Mouse (Mus musculus): Measurements from ENCODE around the gene Mndal. TPM values are rescaled to one million over a fixed set of nuclear protein-coding genes. Genes with fewer than 3 reads are reported as not detected.
"Not testable (repeated sequence)": the region's sequence is repeated elsewhere in the genome, so short reads cannot be mapped to it uniquely, and the experiment has no call there.

The Mndal gene
- polyA plus RNA-seq, 1 experiment from 2014 or later: 3.0 TPM

GRCm38 (mm10) chr1:173911808-173912464 is 30.4 kb downstream of the Mndal start:
- DNase-seq (ENCODE audit: low spot score): no peak
- Histone ChIP-seq H3K9me3 (ENCODE audit: control insufficient read depth, low read length) (no peaks in the 10 kb centered on the region), H3K27me3 (replicated peaks; ENCODE audit: control insufficient read depth, insufficient read depth, low read length) (no peaks in the 10 kb centered on the region), H3K36me3 (ENCODE audit: control insufficient read depth, insufficient read depth, low read length) (no peaks in the 10 kb centered on the region), H3K4me1 (replicated peaks; ENCODE audit: control insufficient read depth, insufficient read depth, low read length) (no peaks in the 10 kb centered on the region), H3K4me2 (ENCODE audit: low read length) (no peak overlapping the region), H3K27ac (ENCODE audit: low read depth) (no peak overlapping the region), H3K9ac (ENCODE audit: low read length) (no peak overlapping the region), H3K4me3 (ENCODE audit: low read depth, low read length) (no peak overlapping the region)
- WGBS: 90% methylated on average over 2 of the region's 2 CpGs
- no peak for ATAC-seq (replicated peaks; ENCODE audit: low FRiP score, low TSS enrichment, low read depth)

DNA sequence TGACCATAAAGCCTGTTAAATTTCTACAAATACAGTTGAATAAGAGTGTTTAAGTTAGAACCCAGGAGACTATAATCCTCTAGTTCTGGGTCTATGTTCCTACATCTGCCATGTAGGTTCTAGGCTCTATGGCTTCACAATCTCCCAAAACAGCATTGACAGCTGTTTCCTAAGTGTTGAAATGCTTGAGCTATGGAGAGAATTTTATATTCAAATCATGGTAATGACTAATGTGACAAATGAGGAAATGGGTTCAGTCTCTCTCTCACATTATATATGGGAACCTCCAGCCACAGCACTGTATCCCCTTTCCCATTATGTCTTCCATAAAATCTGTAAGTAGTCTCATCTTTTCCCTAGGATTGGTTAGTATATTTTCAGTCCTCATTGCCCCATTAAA is 33.9 kb downstream of the Mndal start:
- not testable (repeated sequence) for ATAC-seq (replicated peaks; ENCODE audit: low FRiP score, low TSS enrichment, low read depth); H3K9ac ChIP-seq (ENCODE audit: low read length); H3K4me2 ChIP-seq (ENCODE audit: low read length); DNase-seq (ENCODE audit: low spot score); H3K9me3 ChIP-seq (ENCODE audit: control insufficient read depth, low read length); H3K4me1 ChIP-seq (replicated peaks; ENCODE audit: control insufficient read depth, insufficient read depth, low read length); H3K4me3 ChIP-seq (ENCODE audit: low read depth, low read length); H3K27ac ChIP-seq (ENCODE audit: low read depth); H3K36me3 ChIP-seq (ENCODE audit: control insufficient read depth, insufficient read depth, low read length); H3K27me3 ChIP-seq (replicated peaks; ENCODE audit: control insufficient read depth, insufficient read depth, low read length)

DNA sequence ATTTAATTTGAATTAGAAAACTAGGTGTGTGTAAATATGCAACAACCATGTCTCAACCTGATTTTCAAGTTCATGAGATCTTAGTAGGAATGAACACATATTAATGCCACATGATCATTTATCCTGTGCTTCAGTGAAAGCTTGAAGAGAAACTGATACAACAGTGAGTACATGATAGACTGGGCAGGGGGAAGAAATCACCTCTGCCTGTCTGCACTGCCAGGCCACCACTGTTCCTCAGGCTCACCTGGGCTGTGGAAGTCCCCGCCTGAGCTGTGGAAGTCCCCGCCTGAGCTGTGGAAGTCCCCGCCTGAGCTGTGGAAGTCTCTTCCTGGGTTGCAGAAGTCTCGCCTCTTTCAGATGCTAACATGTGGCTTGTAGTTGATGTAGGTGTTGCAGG is 36.4 kb downstream of the Mndal start:
- H3K9me3 ChIP-seq (ENCODE audit: control insufficient read depth, low read length): not testable (repeated sequence)

DNA sequence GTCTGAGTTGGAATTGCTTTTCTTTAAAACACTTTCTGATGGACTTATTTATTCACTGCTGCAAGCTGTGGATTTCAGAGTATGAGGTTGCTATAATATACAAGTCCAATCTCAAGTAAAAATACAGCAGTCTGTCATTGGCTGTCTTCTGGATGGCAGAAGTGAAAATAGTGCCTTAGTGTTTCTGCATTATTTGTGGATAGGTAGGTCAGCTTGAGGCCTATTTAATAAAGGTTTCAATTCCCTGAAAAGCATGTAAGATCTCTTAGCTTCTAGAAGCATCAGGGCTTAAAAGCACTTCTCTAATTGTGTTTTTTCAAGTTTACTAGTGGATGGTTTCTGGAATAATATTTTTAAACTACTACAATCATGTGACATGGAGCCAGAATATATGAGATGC is 52.5 kb downstream of the Mndal start:
- H3K36me3 ChIP-seq (ENCODE audit: control insufficient read depth, insufficient read depth, low read length); H3K27ac ChIP-seq (ENCODE audit: low read depth); H3K4me3 ChIP-seq (ENCODE audit: low read depth, low read length); DNase-seq (ENCODE audit: low spot score); H3K27me3 ChIP-seq (replicated peaks; ENCODE audit: control insufficient read depth, insufficient read depth, low read length); H3K4me1 ChIP-seq (replicated peaks; ENCODE audit: control insufficient read depth, insufficient read depth, low read length); ATAC-seq (replicated peaks; ENCODE audit: low FRiP score, low TSS enrichment, low read depth); H3K4me2 ChIP-seq (ENCODE audit: low read length); H3K9me3 ChIP-seq (ENCODE audit: control insufficient read depth, low read length); H3K9ac ChIP-seq (ENCODE audit: low read length): not testable (repeated sequence)

More for the DNA sequence above, 36.4 kb downstream of the Mndal start:
- H3K4me3 ChIP-seq (ENCODE audit: low read depth, low read length); DNase-seq (ENCODE audit: low spot score); H3K27ac ChIP-seq (ENCODE audit: low read depth); H3K9ac ChIP-seq (ENCODE audit: low read length); H3K27me3 ChIP-seq (replicated peaks; ENCODE audit: control insufficient read depth, insufficient read depth, low read length); H3K4me1 ChIP-seq (replicated peaks; ENCODE audit: control insufficient read depth, insufficient read depth, low read length); H3K36me3 ChIP-seq (ENCODE audit: control insufficient read depth, insufficient read depth, low read length); H3K4me2 ChIP-seq (ENCODE audit: low read length); ATAC-seq (replicated peaks; ENCODE audit: low FRiP score, low TSS enrichment, low read depth): not testable (repeated sequence)
- 87% methylated on average over 4 of the region's 4 CpGs for WGBS

GRCm38 (mm10) chr1:173887026-173887787 is 55.1 kb downstream of the Mndal start:
- H3K4me3 ChIP-seq (ENCODE audit: low read depth, low read length); H3K9me3 ChIP-seq (ENCODE audit: control insufficient read depth, low read length); DNase-seq (ENCODE audit: low spot score); H3K9ac ChIP-seq (ENCODE audit: low read length); H3K4me1 ChIP-seq (replicated peaks; ENCODE audit: control insufficient read depth, insufficient read depth, low read length); H3K36me3 ChIP-seq (ENCODE audit: control insufficient read depth, insufficient read depth, low read length); H3K27me3 ChIP-seq (replicated peaks; ENCODE audit: control insufficient read depth, insufficient read depth, low read length); H3K27ac ChIP-seq (ENCODE audit: low read depth); ATAC-seq (replicated peaks; ENCODE audit: low FRiP score, low TSS enrichment, low read depth); H3K4me2 ChIP-seq (ENCODE audit: low read length): not testable (repeated sequence)
- WGBS: no CpG with 5 or more reads among the region's 2 CpGs

GRCm38 (mm10) chr1:173880004-173880666 is 62.2 kb downstream of the Mndal start:
- not testable (repeated sequence) for H3K4me1 ChIP-seq (replicated peaks; ENCODE audit: control insufficient read depth, insufficient read depth, low read length); H3K4me2 ChIP-seq (ENCODE audit: low read length); ATAC-seq (replicated peaks; ENCODE audit: low FRiP score, low TSS enrichment, low read depth); DNase-seq (ENCODE audit: low spot score); H3K36me3 ChIP-seq (ENCODE audit: control insufficient read depth, insufficient read depth, low read length); H3K9me3 ChIP-seq (ENCODE audit: control insufficient read depth, low read length); H3K27ac ChIP-seq (ENCODE audit: low read depth); H3K9ac ChIP-seq (ENCODE audit: low read length); H3K4me3 ChIP-seq (ENCODE audit: low read depth, low read length); H3K27me3 ChIP-seq (replicated peaks; ENCODE audit: control insufficient read depth, insufficient read depth, low read length)
- 62% methylated on average over 3 of the region's 3 CpGs for WGBS

DNA sequence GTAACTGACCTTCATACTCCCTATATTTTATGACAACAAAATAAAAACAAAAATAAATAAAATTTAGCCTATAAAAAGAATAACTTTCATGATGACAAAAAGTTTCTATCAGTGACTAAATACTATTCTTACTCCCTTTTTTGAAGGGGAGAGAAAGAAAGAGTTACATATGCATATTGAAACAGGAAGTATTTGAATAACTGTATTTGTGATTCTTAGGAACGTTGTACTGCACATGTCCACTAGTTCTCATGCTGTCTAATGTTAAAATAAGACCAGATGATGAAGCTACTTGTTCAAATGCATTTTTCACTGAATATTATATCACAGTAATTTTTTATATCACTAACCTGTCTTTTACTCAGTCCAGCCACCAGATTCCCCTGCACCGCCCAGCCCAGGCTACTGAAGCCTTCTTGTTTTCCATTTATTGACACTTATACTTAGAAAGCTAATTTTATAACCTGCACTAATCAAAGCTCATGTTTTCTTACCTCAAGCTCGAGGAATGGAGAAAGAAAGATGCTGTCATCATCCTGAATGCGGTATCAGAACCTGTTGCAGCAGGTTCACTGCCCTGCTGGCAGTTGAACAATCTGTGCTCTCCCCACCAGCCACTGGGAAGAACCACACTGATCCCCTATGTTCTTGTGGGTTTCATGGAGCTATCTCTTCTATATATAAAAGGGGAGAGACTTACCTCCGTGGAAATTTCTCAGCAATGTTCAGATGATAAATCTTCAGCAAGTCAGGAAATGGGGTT is 62.9 kb downstream of the Mndal start:
- H3K36me3 ChIP-seq (ENCODE audit: control insufficient read depth, insufficient read depth, low read length); ATAC-seq (replicated peaks; ENCODE audit: low FRiP score, low TSS enrichment, low read depth); H3K27ac ChIP-seq (ENCODE audit: low read depth); H3K4me2 ChIP-seq (ENCODE audit: low read length); H3K4me3 ChIP-seq (ENCODE audit: low read depth, low read length); H3K27me3 ChIP-seq (replicated peaks; ENCODE audit: control insufficient read depth, insufficient read depth, low read length); DNase-seq (ENCODE audit: low spot score); H3K9ac ChIP-seq (ENCODE audit: low read length); H3K9me3 ChIP-seq (ENCODE audit: control insufficient read depth, low read length); H3K4me1 ChIP-seq (replicated peaks; ENCODE audit: control insufficient read depth, insufficient read depth, low read length): not testable (repeated sequence)
- WGBS: 69% methylated on average over 5 of the region's 5 CpGs

DNA sequence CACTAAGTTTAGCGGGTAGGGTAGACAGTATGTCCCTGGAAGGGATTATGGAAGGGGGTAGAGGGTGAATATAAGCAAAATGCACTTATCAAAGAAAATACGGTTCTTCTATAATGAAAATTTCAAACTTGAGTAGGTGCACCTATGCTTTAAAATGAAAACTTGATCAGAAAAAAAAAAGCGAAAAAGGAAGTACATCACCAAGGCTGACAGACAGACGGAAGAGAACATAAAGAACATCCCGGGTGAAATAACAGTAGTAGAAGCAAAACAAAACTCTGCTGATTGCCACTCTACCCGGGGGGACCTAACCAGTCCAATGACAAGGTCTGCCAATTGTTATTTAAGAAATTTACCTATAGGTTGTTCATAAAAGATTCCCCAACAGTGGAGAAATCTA is 64.0 kb downstream of the Mndal start:
- not testable (repeated sequence) for DNase-seq (ENCODE audit: low spot score); H3K9ac ChIP-seq (ENCODE audit: low read length); ATAC-seq (replicated peaks; ENCODE audit: low FRiP score, low TSS enrichment, low read depth); H3K27me3 ChIP-seq (replicated peaks; ENCODE audit: control insufficient read depth, insufficient read depth, low read length); H3K27ac ChIP-seq (ENCODE audit: low read depth); H3K9me3 ChIP-seq (ENCODE audit: control insufficient read depth, low read length); H3K4me2 ChIP-seq (ENCODE audit: low read length); H3K36me3 ChIP-seq (ENCODE audit: control insufficient read depth, insufficient read depth, low read length); H3K4me1 ChIP-seq (replicated peaks; ENCODE audit: control insufficient read depth, insufficient read depth, low read length); H3K4me3 ChIP-seq (ENCODE audit: low read depth, low read length)
- WGBS: 92% methylated on average over 6 of the region's 6 CpGs
